Mouse (Mus musculus): ENCODE measurements around the gene Slc2a3.

DNA sequence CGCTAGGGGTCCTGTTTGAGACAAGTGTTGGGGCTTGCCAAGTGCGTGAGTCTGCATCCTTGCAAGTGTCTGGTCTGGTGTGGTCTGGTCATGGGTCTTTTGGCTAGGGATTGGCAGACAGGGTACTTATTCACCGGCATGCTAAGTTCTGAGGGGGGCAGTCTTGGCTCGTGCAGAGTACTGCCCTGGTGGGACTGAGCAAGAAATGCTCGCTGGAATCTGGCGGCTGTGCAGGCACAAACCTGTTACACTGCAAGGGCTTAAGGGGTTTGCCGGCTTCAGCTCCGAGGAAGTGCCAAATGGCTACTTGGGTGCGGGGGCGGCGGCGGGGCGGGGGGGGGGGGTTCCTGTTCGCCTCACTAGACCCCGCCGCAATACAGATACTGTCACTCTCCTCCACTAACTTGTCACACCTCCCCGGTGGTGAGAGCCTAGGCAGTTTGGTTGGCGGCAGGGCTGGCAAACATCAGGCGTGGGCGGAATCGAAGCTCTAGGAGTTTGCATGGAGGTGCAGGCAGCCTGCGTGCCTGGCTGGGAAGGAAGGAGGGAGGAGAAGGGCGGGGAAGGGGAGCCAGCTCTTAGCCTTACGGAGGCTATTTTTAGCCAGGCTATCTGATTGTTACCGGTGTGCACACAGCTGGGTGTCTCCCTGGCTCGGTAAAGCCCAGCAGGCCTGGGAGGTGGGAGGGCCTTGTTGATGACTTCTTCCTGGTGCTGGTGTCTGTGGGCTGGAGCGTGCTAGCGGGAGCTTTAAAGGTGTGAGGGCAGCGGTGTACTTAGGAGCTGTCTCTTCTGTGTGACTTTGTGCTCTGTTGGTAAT lies 24.7 kb upstream of the Slc2a3 start:
- no peak for TF ChIP-seq CTCF (IDR thresholded peaks at IDR 0.05; ENCODE audit: control insufficient read depth, insufficient read depth, insufficient read length)
- TF ChIP-seq USF1 (IDR thresholded peaks at IDR 0.05; ENCODE audit: low read depth), result no peak
- no peak for TF ChIP-seq MYOG (IDR thresholded peaks at IDR 0.05; ENCODE audit: control insufficient read depth, extremely low read depth, insufficient read length)
